13 mouse cellular contexts compared by ENCODE assay signal in genomic region chr9:118776880-118777438, GRCm38 (mm10).
"Had no signal": no experiment of that assay in that cellular context is flagged by ENCODE, and none has a peak within 500 bp of the region (broad histone marks: within the 10 kb centered on the region; RNA-seq: fewer than 3 reads in every experiment).

No protein-coding gene starts in this region.

- H3K9ac ChIP-seq: liver, embryonic 14.5 days; neural tube, embryonic 12.5 days; stomach, embryonic 15.5 days had no signal

- H3K27me3 ChIP-seq: neural tube, embryonic 12.5 days; stomach, embryonic 15.5 days had no signal

- H3K4me2 ChIP-seq: neural tube, embryonic 12.5 days; stomach, embryonic 15.5 days had no signal

- DNase-seq: kidney, adult 11 months; kidney, postnatal 10 days; left cerebral cortex, postnatal 4 days; lung, adult 18-20 months; retina, postnatal 1 day; right cerebral cortex, postnatal 4 days; spleen, adult 18-20 months; thymus, adult 2 months; thymus, postnatal 25 days had no signal

- H3K27ac ChIP-seq: liver, embryonic 14.5 days; neural tube, embryonic 12.5 days; stomach, embryonic 15.5 days had no signal

- H3K4me3 ChIP-seq: myocyte; neural tube, embryonic 12.5 days; stomach, embryonic 15.5 days had no signal

- H3K36me3 ChIP-seq: neural tube, embryonic 12.5 days; stomach, embryonic 15.5 days had no signal

- H3K4me1 ChIP-seq: neural tube, embryonic 12.5 days; stomach, embryonic 15.5 days had no signal

- H3K9me3 ChIP-seq: neural tube, embryonic 12.5 days; stomach, embryonic 15.5 days had no signal
